9 mouse cellular contexts compared by ENCODE assay signal in the genomic region with DNA sequence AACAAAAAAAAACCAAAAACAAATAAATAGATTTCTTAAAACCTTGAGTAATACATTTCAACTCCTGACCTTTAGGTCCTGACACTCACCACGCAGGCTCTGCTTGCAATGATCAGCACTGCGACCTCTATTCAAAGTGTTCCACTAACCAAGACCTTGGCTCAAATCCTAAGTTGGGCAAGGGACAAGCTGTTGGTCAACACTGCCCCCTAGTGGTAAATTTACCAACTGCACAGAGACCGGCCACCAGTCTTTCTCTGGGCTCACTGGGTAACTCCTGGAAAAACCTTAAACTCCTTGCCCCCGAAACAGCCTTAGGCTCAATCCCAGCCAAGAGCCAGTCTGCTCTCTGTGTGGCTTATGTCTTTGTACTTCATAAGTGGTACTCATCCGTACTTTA. TPM values are rescaled to one million over a fixed set of nuclear protein-coding genes. Genes with fewer than 3 reads are reported as not detected.
DNase-seq lines count a peak whose midpoint lies in the region; ATAC-seq lines count a peak whose summit lies in the region.
"Had no signal": no experiment of that assay in that cellular context is flagged by ENCODE, and none has a peak within 500 bp of the region (broad histone marks: within the 10 kb centered on the region; RNA-seq: fewer than 3 reads in every experiment).

No protein-coding gene starts in this region.

- H3K4me1 ChIP-seq in forebrain, embryonic 13.5 days: peaks cover 3% of the 10 kb centered on the region; the same call in 1 of the 2 replicates

- 12% methylated on average over 5 of the region's 5 CpGs for WGBS in forebrain, embryonic 13.5 days

- no peak overlapping the region for H3K4me3 ChIP-seq in forebrain, embryonic 13.5 days
- H3K4me3 ChIP-seq: embryonic facial prominence, embryonic 13.5 days had no signal

- no peaks in the 10 kb centered on the region for H3K9me3 ChIP-seq in forebrain, embryonic 13.5 days (replicated peaks)
- H3K9me3 ChIP-seq: embryonic facial prominence, embryonic 13.5 days had no signal

- DNase-seq in left cerebral cortex, adult 18-20 months (ENCODE audit: low spot score in 2 of 2): peak; percentile 78 to 87
- DNase-seq in left cerebral cortex, adult 11 months (ENCODE audit: low spot score): no peak
- peak; percentile 84 for DNase-seq in c-Kit-positive CD71-negative TER-119-negative erythroid progenitor cells, embryonic 14.5 days (ENCODE audit: low read depth)
- peak; percentile 93 for DNase-seq in heart, postnatal 4 days
- peak; percentile 76 to 86 for DNase-seq in left cerebral cortex, postnatal 14 days (ENCODE audit: low spot score in 2 of 2)
- DNase-seq in monocyte, adult 2 months (ENCODE audit: low read depth in 1 of 2, low spot score in 2 of 2): peak; percentile 56 to 77
- peak; percentile 89 for DNase-seq in splenic B cell, adult 2 months (ENCODE audit: low read depth, low spot score)

- peak; percentile 33; the same call in 1 of the 2 replicates for ATAC-seq in forebrain, embryonic 13.5 days

- no peak overlapping the region for H3K9ac ChIP-seq in forebrain, embryonic 13.5 days
- H3K9ac ChIP-seq: embryonic facial prominence, embryonic 13.5 days had no signal

- no peak overlapping the region for H3K27ac ChIP-seq in forebrain, embryonic 13.5 days
- H3K27ac ChIP-seq: embryonic facial prominence, embryonic 13.5 days had no signal

- no peaks in the 10 kb centered on the region for H3K36me3 ChIP-seq in forebrain, embryonic 13.5 days (ENCODE audit: poor library complexity, severe bottlenecking)
- no peaks in the 10 kb centered on the region for H3K36me3 ChIP-seq in splenic B cell, adult 2 months (ENCODE audit: control insufficient read depth, insufficient read depth, low read length, poor library complexity, severe bottlenecking)
- H3K36me3 ChIP-seq: embryonic facial prominence, embryonic 13.5 days had no signal

- intact Hi-C loops in left cerebral cortex, postnatal 14 days (cut with DNase I): loop anchor here (2.0 to 5.0 kb wide), 2 partner anchors 114 to 229 kb away; a partner anchor contains a TSS

- H3K27me3 ChIP-seq in forebrain, embryonic 13.5 days: no peaks in the 10 kb centered on the region
- no peaks in the 10 kb centered on the region for H3K27me3 ChIP-seq in splenic B cell, adult 2 months (ENCODE audit: control insufficient read depth, insufficient read depth, low read length, poor library complexity, severe bottlenecking)
- H3K27me3 ChIP-seq: embryonic facial prominence, embryonic 13.5 days had no signal

- no peak overlapping the region for H3K4me2 ChIP-seq in forebrain, embryonic 13.5 days
- H3K4me2 ChIP-seq: embryonic facial prominence, embryonic 13.5 days had no signal

RNA-seq across cellular contexts. Expression of a gene that starts 23.4 kb away (rescaled TPM):
- 100 to 1,000 TPM; 208 to 220 TPM for total RNA-seq in left cerebral cortex, adult 18-20 months (2021)
- 206 and 221 TPM in 2 replicates for polyA plus RNA-seq in forebrain, embryonic 13.5 days (2015; fragmentation: Nextera tagmentation; extraction: Ambion mirVana)
- total RNA-seq in heart, postnatal 4 days (2021): under 1 TPM in 1 of 2 experiments, not detected in 1; 0.16 TPM
- total RNA-seq in left cerebral cortex, postnatal 14 days (2021): 100 to 1,000 TPM; 177 to 184 TPM

RNA-seq across cellular contexts. Expression of a gene that starts 23.8 kb away (rescaled TPM):
- total RNA-seq in left cerebral cortex, adult 18-20 months (2021): 10 to 100 TPM; 78.9 to 82.6 TPM
- polyA plus RNA-seq in forebrain, embryonic 13.5 days (2015; fragmentation: Nextera tagmentation; extraction: Ambion mirVana): 68.8 and 83.9 TPM in 2 replicates
- 100 to 1,000 TPM; 147 to 157 TPM for total RNA-seq in heart, postnatal 4 days (2021)
- 10 to 100 TPM; 67.1 to 70.7 TPM for total RNA-seq in left cerebral cortex, postnatal 14 days (2021)

RNA-seq across cellular contexts. Expression of a gene that starts 59.6 kb away (rescaled TPM):
- 10 to 100 TPM; 17.3 to 19.0 TPM for total RNA-seq in left cerebral cortex, adult 18-20 months (2021)
- polyA plus RNA-seq in forebrain, embryonic 13.5 days (2015; fragmentation: Nextera tagmentation; extraction: Ambion mirVana): 26.8 and 30.6 TPM in 2 replicates
- 1 to 10 TPM; 3.9 to 4.2 TPM for total RNA-seq in heart, postnatal 4 days (2021)
- 10 to 100 TPM; 15.6 TPM for total RNA-seq in left cerebral cortex, postnatal 14 days (2021)

Comparison
In these comparisons a context has a peak if more than half of its experiments do, and no peak if none do; other contexts are left out.
1. RNA of a gene that starts 23.4 kb away (total RNA-seq): 208 to 220 TPM in left cerebral cortex, adult 18-20 months and 177 to 184 TPM in left cerebral cortex, postnatal 14 days; 0.16 TPM in heart, postnatal 4 days; every median in the first group is over 100 times any median in the second.